In the genomic region with DNA sequence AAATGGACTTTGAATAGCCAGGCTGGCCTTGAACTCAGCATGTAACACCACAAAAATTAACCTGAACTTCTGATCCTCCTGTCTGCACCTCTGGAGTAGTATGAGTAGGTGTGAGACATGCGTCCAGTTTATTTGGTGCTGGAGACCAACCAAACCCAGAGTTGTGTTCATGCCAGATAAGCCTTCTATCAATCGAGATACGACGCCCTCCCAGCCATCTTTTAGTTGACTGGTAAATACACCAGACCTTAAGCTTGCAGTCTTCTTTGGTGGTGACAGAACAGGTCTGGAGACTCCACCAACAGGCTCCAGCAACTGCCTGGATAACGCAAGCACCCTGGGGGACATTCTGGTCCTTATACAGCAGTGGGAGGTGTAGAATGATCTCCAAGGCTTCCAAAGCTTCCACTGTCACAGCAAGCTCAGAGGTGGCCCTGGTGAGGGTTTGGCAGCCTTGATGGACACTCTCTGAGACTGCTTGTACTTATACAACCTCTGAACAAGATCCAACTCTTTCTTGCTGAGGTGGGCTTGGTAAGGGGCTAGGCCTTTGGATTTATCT, we compare ENCODE assay signal across 18 mouse cellular contexts. TPM values are rescaled to one million over a fixed set of nuclear protein-coding genes. Genes with fewer than 3 reads are reported as not detected.
DNase-seq lines count a peak whose midpoint lies in the region; ATAC-seq and TF ChIP-seq lines count a peak whose summit lies in the region.
"Had no signal": no experiment of that assay in that cellular context is flagged by ENCODE, and none has a peak within 500 bp of the region (broad histone marks: within the 10 kb centered on the region; RNA-seq: fewer than 3 reads in every experiment).

No protein-coding gene starts in this region.

- no peak overlapping the region for H3K4me3 ChIP-seq in spleen, adult 2 months (ENCODE audit: extremely low read depth, insufficient read depth, insufficient read length)
- peak overlapping the region; percentile 21 to 43 for H3K4me3 ChIP-seq in liver, embryonic 14.5 days (ENCODE audit: insufficient read depth in 1 of 2, low read depth in 2 of 2, low read length in 2 of 2)
- H3K4me3 ChIP-seq: heart, adult 2 months; layer of hippocampus, adult 2 months; midbrain, embryonic 12.5 days had no signal

- no peaks in the 10 kb centered on the region for H3K36me3 ChIP-seq in spleen, adult 2 months (ENCODE audit: control insufficient read depth, insufficient read depth, low read length)
- H3K36me3 ChIP-seq in liver, embryonic 14.5 days (replicated peaks; ENCODE audit: control insufficient read depth, insufficient read depth, low read depth): no peaks in the 10 kb centered on the region
- H3K36me3 ChIP-seq: midbrain, embryonic 12.5 days had no signal

- no peak for TF ChIP-seq CTCF in spleen, adult 2 months (IDR thresholded peaks at IDR 0.05; ENCODE audit: extremely low read depth, insufficient read depth, insufficient read length, insufficient replicate concordance)
- TF ChIP-seq CTCF in liver, embryonic 14.5 days (IDR thresholded peaks at IDR 0.05; ENCODE audit: low read depth): peak; percentile 10; the same call in 1 of the 2 replicates

- peak; percentile 93 for TF ChIP-seq EP300 in liver, embryonic 14.5 days (IDR thresholded peaks at IDR 0.05; ENCODE audit: low read depth)

- peak; percentile 13; the same call in 1 of the 2 replicates for ATAC-seq in common myeloid progenitor, adult 5-6 weeks (replicated peaks; ENCODE audit: low read depth, poor library complexity, severe bottlenecking)
- ATAC-seq in liver, embryonic 14.5 days (ENCODE audit: insufficient read depth): peak; percentile 85
- ATAC-seq: forebrain, embryonic 16.5 days; intestine, postnatal 0 days had no signal

- H3K27ac ChIP-seq in spleen, adult 2 months (ENCODE audit: insufficient read depth, low read length): peak overlapping the region; percentile 47; the same call in 1 of the 2 replicates
- peak overlapping the region; percentile 88 for H3K27ac ChIP-seq in liver, embryonic 14.5 days
- H3K27ac ChIP-seq: heart, adult 2 months; hindbrain, embryonic 14.5 days; kidney, postnatal 0 days; layer of hippocampus, adult 2 months; midbrain, embryonic 12.5 days had no signal

- WGBS in spleen, adult 2 months: 87% methylated on average over 5 of the region's 5 CpGs
- WGBS in liver, embryonic 14.5 days (ENCODE audit: insufficient replicate concordance): 17% methylated on average over 5 of the region's 5 CpGs

- no peaks in the 10 kb centered on the region for H3K27me3 ChIP-seq in spleen, adult 2 months (ENCODE audit: control insufficient read depth, insufficient read depth, low read length)
- H3K27me3 ChIP-seq in liver, embryonic 14.5 days (ENCODE audit: control insufficient read depth, insufficient read depth, low read length): no peaks in the 10 kb centered on the region
- H3K27me3 ChIP-seq: midbrain, embryonic 12.5 days had no signal

- H3K9ac ChIP-seq in liver, embryonic 14.5 days (replicated peaks): peak overlapping the region; percentile 60
- H3K9ac ChIP-seq: hindbrain, embryonic 14.5 days; lung, embryonic 14.5 days; midbrain, embryonic 12.5 days had no signal

- no peaks in the 10 kb centered on the region for H3K9me3 ChIP-seq in liver, embryonic 14.5 days (ENCODE audit: control insufficient read depth, low read length)
- H3K9me3 ChIP-seq: midbrain, embryonic 12.5 days had no signal

- peak overlapping the region; percentile 62 for H3K4me2 ChIP-seq in liver, embryonic 14.5 days (ENCODE audit: low read depth)
- H3K4me2 ChIP-seq: hindbrain, embryonic 14.5 days; lung, embryonic 14.5 days; midbrain, embryonic 12.5 days had no signal

- no peaks in the 10 kb centered on the region for H3K4me1 ChIP-seq in spleen, adult 2 months (ENCODE audit: control insufficient read depth, insufficient read depth, insufficient read length)
- peaks cover 60 to 70% of the 10 kb centered on the region in 2 experiments for H3K4me1 ChIP-seq in liver, embryonic 14.5 days (replicated peaks; ENCODE audit: control insufficient read depth in 2 of 2, insufficient read depth in 2 of 2, low read length in 1 of 2)
- H3K4me1 ChIP-seq: midbrain, embryonic 12.5 days had no signal

- DNase-seq in spleen, adult 2 months (ENCODE audit: low read depth in 1 of 2, low spot score in 2 of 2): no peak
- no peak for DNase-seq in spleen, adult 18-20 months
- DNase-seq in liver, embryonic 14.5 days (ENCODE audit: low read depth in 3 of 3, low spot score in 3 of 3): peak; percentile 78 to 87 (median 84)
- no peak for DNase-seq in right cerebral cortex, postnatal 10 days (ENCODE audit: low spot score in 2 of 2)
- no peak for DNase-seq in adipocyte (ENCODE audit: low spot score)
- no peak for DNase-seq in frontal cortex, postnatal 14 days (ENCODE audit: low spot score in 2 of 2)
- DNase-seq: adrenal gland, postnatal 36 days; cerebellum, postnatal 14 days; heart, adult 2 months; lung, embryonic 14.5 days; lung, postnatal 4 days had no signal

- no peak for TF ChIP-seq POLR2A in spleen, adult 2 months (IDR thresholded peaks at IDR 0.05; ENCODE audit: low read depth, low read length)

RNA-seq across cellular contexts. Expression of gene Slc16a10, which starts 7.6 kb away (rescaled TPM):
- polyA plus RNA-seq in spleen, adult 2 months (2012; rRNA removed): 27.8 and 36.9 TPM in 2 replicates
- total RNA-seq in common myeloid progenitor, adult 5-6 weeks (2017): 21.4 and 23.9 TPM in 2 replicates
- 32.8 and 33.8 TPM in 2 replicates for polyA plus RNA-seq in liver, embryonic 14.5 days (2012; rRNA removed)
- 63.5 and 69.3 TPM in 2 replicates for polyA plus RNA-seq in liver, embryonic 14.5 days (2014; fragmentation: Nextera tagmentation; extraction: Ambion mirVana)

Comparison
In these comparisons a context has a peak if more than half of its experiments do, and no peak if none do; other contexts are left out.
1. DNase-seq: peak in liver, embryonic 14.5 days (3 of 3); none in spleen, adult 2 months (0 of 2), spleen, adult 18-20 months (0 of 2), right cerebral cortex, postnatal 10 days (0 of 2), adipocyte (single experiment) and frontal cortex, postnatal 14 days (0 of 2).